Mouse (Mus musculus): ENCODE data around the gene Tor3a. TPM values are rescaled to one million over a fixed set of nuclear protein-coding genes. Genes with fewer than 3 reads are reported as not detected.

Tor3a gene
- polyA plus RNA-seq, 1 experiment, result 12.7 TPM

DNA sequence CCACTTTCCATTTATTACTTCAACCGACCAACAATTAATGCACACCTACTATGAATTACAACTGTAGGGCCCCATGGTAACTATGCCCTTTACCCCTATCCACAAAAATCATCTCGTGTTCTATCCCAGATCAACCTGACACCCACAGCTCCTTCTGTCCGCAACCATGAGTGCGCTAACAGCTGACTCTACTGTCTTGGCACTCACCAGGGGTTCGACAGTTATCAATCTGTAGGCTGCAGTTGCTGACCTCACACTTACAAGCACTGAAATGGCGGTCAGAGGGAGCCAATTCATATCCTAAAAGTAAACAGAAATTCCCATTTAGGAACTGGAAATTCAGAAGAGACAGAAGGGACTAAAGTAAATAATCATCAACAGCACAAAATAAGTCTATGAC, 42.5 kb upstream of the Tor3a start:
- Histone ChIP-seq H3K4me3 (ENCODE audit: insufficient read depth, low read depth, low read length) (no peak overlapping the region), H3K4me1 (ENCODE audit: control insufficient read depth, insufficient read depth, low read length) (peaks cover 13% of the 10 kb centered on the region; the same call in 1 of the 2 replicates), H3K27me3 (replicated peaks; ENCODE audit: control insufficient read depth, insufficient read depth, low read length) (no peaks in the 10 kb centered on the region), H3K36me3 (ENCODE audit: control insufficient read depth, insufficient read depth, low read length) (no peaks in the 10 kb centered on the region), H3K27ac (ENCODE audit: insufficient read depth, low read depth, low read length) (no peak overlapping the region)
- no peak for DNase-seq
- TF ChIP-seq POLR2A (IDR thresholded peaks at IDR 0.05; ENCODE audit: low read depth, low read length), result no peak
- TF ChIP-seq CTCF (conservative IDR thresholded peaks at IDR 0.05; ENCODE audit: insufficient read depth, insufficient read length, low read depth, low read length), result no peak
- WGBS, result 82% methylated on average over 6 of the region's 6 CpGs

DNA sequence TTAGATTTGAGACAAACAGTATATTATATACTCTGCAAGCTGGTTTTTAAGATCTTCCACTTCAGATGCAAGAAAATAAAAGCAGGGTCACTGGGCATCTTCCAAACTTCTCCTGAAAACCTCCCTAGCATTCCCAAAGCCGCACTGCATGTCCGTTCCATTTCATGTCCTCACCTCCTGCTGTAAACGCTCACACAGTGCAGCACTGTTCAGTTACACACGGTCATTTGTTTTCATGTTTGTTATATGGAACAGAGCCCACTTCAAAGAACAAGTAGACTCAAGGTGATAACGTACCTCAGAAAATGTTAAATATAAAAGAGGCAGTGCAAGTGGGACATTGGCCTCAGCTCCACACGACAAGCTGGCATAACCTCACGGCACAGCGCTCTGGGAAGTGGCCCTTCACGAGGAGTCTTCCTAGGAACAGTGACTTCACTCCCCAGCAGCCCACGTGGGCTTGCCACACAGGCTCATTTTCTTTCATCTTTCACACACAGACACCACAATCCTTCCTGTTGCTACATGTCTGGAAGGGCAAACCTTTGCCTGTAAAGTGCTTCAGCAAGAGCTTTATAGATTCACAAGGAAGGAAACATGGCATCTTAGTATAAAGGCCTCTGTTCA, 36.4 kb upstream of the Tor3a start:
- no peak overlapping the region for H3K27ac ChIP-seq (ENCODE audit: insufficient read depth, low read depth, low read length)
- TF ChIP-seq CTCF (conservative IDR thresholded peaks at IDR 0.05; ENCODE audit: insufficient read depth, insufficient read length, low read depth, low read length) (no peak), POLR2A (IDR thresholded peaks at IDR 0.05; ENCODE audit: low read depth, low read length) (no peak)
- H3K4me1 ChIP-seq (ENCODE audit: control insufficient read depth, insufficient read depth, low read length), result peaks cover 6% of the 10 kb centered on the region; the same call in 1 of the 2 replicates
- no peak overlapping the region for H3K4me3 ChIP-seq (ENCODE audit: insufficient read depth, low read depth, low read length)
- H3K27me3 ChIP-seq (replicated peaks; ENCODE audit: control insufficient read depth, insufficient read depth, low read length), result no peaks in the 10 kb centered on the region
- no peak for DNase-seq
- no peaks in the 10 kb centered on the region for H3K36me3 ChIP-seq (ENCODE audit: control insufficient read depth, insufficient read depth, low read length)
- 45% methylated on average over 10 of the region's 10 CpGs for WGBS

DNA sequence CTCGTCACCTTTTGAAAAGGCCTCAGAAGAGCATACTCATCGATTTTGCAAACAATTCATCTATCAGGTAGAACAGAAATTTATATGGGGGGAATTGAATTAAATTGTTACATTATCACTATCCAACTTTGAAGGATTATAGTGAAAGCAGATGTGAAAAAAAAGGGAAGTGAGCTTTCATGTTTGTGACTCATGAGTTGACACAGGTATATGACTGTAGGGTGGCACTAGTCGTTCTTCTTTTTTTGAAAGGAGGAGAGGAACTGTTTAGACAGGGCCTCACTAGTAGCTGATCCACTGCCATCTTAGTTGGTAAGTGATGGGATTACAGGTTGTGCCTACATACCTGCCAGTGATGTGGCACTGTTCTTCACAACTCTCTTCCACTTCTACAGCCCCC, 34.5 kb upstream of the Tor3a start:
- TF ChIP-seq CTCF (conservative IDR thresholded peaks at IDR 0.05; ENCODE audit: insufficient read depth, insufficient read length, low read depth, low read length) (no peak), POLR2A (IDR thresholded peaks at IDR 0.05; ENCODE audit: low read depth, low read length) (no peak)
- no peak for DNase-seq
- Histone ChIP-seq H3K36me3 (ENCODE audit: control insufficient read depth, insufficient read depth, low read length) (0 out of 2 replicates have a peak, but pooled peaks cover 2% of the 10 kb centered on the region), H3K4me1 (ENCODE audit: control insufficient read depth, insufficient read depth, low read length) (no peaks in the 10 kb centered on the region), H3K4me3 (ENCODE audit: insufficient read depth, low read depth, low read length) (no peak overlapping the region), H3K27me3 (replicated peaks; ENCODE audit: control insufficient read depth, insufficient read depth, low read length) (no peaks in the 10 kb centered on the region), H3K27ac (ENCODE audit: insufficient read depth, low read depth, low read length) (no peak overlapping the region)
- 85% methylated on average over 3 of the region's 3 CpGs for WGBS

DNA sequence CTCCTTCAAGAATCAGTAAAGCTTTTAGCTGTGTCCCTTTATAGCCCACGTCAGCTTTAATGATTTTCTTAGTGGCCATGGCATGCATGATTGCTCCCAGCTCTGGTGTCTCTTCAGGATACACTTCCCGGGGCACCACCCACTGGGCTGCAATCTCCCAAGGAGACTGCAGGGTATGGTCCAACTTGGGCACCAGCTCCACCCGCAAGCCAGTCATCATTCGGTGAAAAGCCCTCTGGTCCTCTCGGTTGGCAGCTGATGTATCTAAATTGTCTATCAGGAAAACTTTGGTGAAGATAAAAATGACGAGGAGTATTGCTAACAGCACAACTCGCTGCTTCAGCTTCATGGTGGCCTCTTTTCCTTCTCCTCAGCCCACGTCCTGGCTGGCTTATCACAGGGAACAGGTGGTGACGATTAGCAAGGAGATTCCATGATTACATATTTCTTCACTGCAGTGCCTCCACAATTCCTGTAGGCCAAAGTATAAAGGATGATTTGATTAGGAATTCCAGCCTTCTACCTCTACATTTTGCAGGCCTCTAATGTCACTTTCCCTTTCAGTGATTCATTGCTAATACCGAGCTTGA, 31.6 kb upstream of the Tor3a start:
- no peaks in the 10 kb centered on the region for H3K4me1 ChIP-seq (ENCODE audit: control insufficient read depth, insufficient read depth, low read length)
- no peak overlapping the region for H3K27ac ChIP-seq (ENCODE audit: insufficient read depth, low read depth, low read length)
- H3K4me3 ChIP-seq (ENCODE audit: insufficient read depth, low read depth, low read length), result no peak overlapping the region
- no peaks in the 10 kb centered on the region for H3K27me3 ChIP-seq (replicated peaks; ENCODE audit: control insufficient read depth, insufficient read depth, low read length)
- 62% methylated on average over 10 of the region's 10 CpGs for WGBS
- peaks cover 6% of the 10 kb centered on the region for H3K36me3 ChIP-seq (ENCODE audit: control insufficient read depth, insufficient read depth, low read length)
- TF ChIP-seq CTCF (conservative IDR thresholded peaks at IDR 0.05; ENCODE audit: insufficient read depth, insufficient read length, low read depth, low read length), result no peak
- no peak for TF ChIP-seq POLR2A (IDR thresholded peaks at IDR 0.05; ENCODE audit: low read depth, low read length)
- DNase-seq, result no peak

DNA sequence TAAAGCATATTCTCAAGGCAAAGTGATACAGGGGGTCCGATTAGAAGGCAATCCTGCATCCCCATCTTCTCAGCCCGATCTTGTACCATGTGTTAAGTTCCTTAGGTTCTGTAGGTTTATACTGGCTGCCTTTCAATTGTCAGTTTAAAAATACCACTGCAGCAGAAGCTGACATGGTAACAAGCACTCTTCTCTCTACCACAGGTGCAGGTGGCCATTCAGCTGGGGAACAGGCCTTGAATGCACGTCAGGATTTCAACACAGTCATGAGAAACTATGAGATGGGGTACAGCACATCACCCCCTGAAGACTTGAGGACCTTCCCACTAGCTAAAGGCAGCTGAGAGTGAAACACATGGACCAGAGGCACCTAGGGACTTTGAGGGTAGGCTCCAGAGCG, 29.3 kb upstream of the Tor3a start:
- Histone ChIP-seq H3K4me1 (ENCODE audit: control insufficient read depth, insufficient read depth, low read length) (no peaks in the 10 kb centered on the region), H3K27me3 (replicated peaks; ENCODE audit: control insufficient read depth, insufficient read depth, low read length) (no peaks in the 10 kb centered on the region), H3K27ac (ENCODE audit: insufficient read depth, low read depth, low read length) (no peak overlapping the region), H3K4me3 (ENCODE audit: insufficient read depth, low read depth, low read length) (no peak overlapping the region), H3K36me3 (ENCODE audit: control insufficient read depth, insufficient read depth, low read length) (peaks cover 6% of the 10 kb centered on the region)
- no peak for DNase-seq
- TF ChIP-seq POLR2A (IDR thresholded peaks at IDR 0.05; ENCODE audit: low read depth, low read length), result no peak
- TF ChIP-seq CTCF (conservative IDR thresholded peaks at IDR 0.05; ENCODE audit: insufficient read depth, insufficient read length, low read depth, low read length), result no peak
- WGBS, result 90% methylated on average over 4 of the region's 4 CpGs

DNA sequence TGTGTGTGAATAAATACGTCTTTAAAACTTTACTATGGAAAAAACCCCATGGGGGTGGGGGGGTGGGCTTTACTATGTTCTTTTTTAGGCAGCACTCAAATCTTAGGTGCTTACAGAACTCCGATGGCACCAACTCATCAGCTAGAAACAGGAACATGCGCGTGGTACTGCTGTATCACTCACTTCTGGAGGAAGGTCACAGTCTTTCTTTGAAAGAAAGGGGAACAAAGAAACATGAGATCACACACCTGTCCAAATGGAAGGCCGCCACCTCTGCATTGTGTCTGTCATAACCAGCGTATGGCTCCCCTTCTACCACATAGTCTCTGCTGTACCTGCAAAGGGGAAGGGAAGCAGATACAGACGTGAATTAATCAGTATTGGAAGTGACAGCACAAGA, 28.0 kb upstream of the Tor3a start:
- Histone ChIP-seq H3K4me1 (ENCODE audit: control insufficient read depth, insufficient read depth, low read length) (no peaks in the 10 kb centered on the region), H3K36me3 (ENCODE audit: control insufficient read depth, insufficient read depth, low read length) (peaks cover 6% of the 10 kb centered on the region), H3K4me3 (ENCODE audit: insufficient read depth, low read depth, low read length) (no peak overlapping the region), H3K27me3 (replicated peaks; ENCODE audit: control insufficient read depth, insufficient read depth, low read length) (no peaks in the 10 kb centered on the region), H3K27ac (ENCODE audit: insufficient read depth, low read depth, low read length) (no peak overlapping the region)
- no peak for DNase-seq
- TF ChIP-seq CTCF (conservative IDR thresholded peaks at IDR 0.05; ENCODE audit: insufficient read depth, insufficient read length, low read depth, low read length), result no peak
- no peak for TF ChIP-seq POLR2A (IDR thresholded peaks at IDR 0.05; ENCODE audit: low read depth, low read length)
- 94% methylated on average over 7 of the region's 7 CpGs for WGBS

DNA sequence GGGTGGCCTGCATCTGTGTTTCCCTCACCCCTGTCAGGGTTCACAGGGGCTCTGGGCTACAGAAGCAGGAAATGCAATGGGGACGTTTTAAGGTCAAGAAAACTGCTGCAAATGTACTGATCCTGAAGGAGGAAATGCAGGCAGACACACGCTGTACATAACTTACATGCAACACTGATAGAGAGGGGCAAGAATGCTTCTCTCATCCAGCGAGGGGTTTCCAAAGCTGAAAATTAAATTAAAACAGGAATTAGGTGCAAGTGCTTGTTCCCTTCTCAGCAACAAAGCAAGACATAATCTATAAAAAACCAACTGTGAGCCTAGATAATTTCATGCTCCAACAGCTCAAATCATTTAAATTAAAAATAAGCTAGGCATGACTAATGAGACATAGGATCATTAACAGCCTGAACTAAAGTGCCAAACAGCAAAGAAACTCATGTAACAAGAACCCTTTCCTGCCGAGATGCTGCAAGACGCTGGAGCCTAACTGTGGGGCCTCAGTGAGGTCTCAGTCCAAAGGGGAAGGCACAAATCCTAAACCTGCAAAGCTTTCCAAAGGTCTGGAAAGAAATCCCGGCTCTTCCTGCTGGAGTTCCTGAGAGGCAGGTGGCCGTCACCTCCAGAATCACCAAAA, 12.0 kb upstream of the Tor3a start:
- Histone ChIP-seq H3K27me3 (replicated peaks; ENCODE audit: control insufficient read depth, insufficient read depth, low read length) (no peaks in the 10 kb centered on the region), H3K4me3 (ENCODE audit: insufficient read depth, low read depth, low read length) (no peak overlapping the region), H3K27ac (ENCODE audit: insufficient read depth, low read depth, low read length) (no peak overlapping the region), H3K4me1 (ENCODE audit: control insufficient read depth, insufficient read depth, low read length) (no peaks in the 10 kb centered on the region), H3K36me3 (ENCODE audit: control insufficient read depth, insufficient read depth, low read length) (peaks cover 12% of the 10 kb centered on the region)
- no peak for DNase-seq
- TF ChIP-seq CTCF (conservative IDR thresholded peaks at IDR 0.05; ENCODE audit: insufficient read depth, insufficient read length, low read depth, low read length) (no peak), POLR2A (IDR thresholded peaks at IDR 0.05; ENCODE audit: low read depth, low read length) (no peak)
- WGBS, result 52% methylated on average over 7 of the region's 7 CpGs

Measured in kidney, adult 2 months (tissue).